Mouse (Mus musculus) heart, embryonic 10.5 days (tissue): ENCODE results near the gene Gabarap. TPM values are rescaled to one million over a fixed set of nuclear protein-coding genes. Genes with fewer than 3 reads are reported as not detected.
"Not testable (repeated sequence)": the region's sequence is repeated elsewhere in the genome, so short reads cannot be mapped to it uniquely, and the experiment has no call there.

Experiments
- DNase-seq: peaks from one replicate; pipeline ENCODE4 v3.0.0-alpha.2; 2017; ENCODE audit warnings: low spot score
- H3K27ac ChIP-seq: fragments of 300-500 bp; sonication (generic); 2 replicates; pipeline ENCODE4 v1.5.1; 2016; ENCODE audit warnings: mild to moderate bottlenecking
- H3K27me3 ChIP-seq: fragments of 300-500 bp; sonication (generic); 2 replicates; pipeline ENCODE4 v1.6.1; 2016; ENCODE audit warnings: mild to moderate bottlenecking; ENCODE audit not compliant: poor library complexity, insufficient read depth, severe bottlenecking
- H3K36me3 ChIP-seq: fragments of 300-500 bp; sonication (generic); 2 replicates; pipeline ENCODE4 v1.6.1; 2016; ENCODE audit warnings: mild to moderate bottlenecking, moderate library complexity
- H3K4me1 ChIP-seq: fragments of 300-500 bp; sonication (generic); 2 replicates; pipeline ENCODE4 v1.6.1; 2016; ENCODE audit warnings: mild to moderate bottlenecking
- H3K4me3 ChIP-seq: fragments of 300-500 bp; sonication (generic); 2 replicates; pipeline ENCODE4 v1.5.1; 2016; ENCODE audit warnings: mild to moderate bottlenecking, moderate library complexity
- H3K9me3 ChIP-seq: fragments of 300-500 bp; sonication (generic); 2 replicates; pipeline ENCODE4 v1.6.1; 2016; ENCODE audit warnings: mild to moderate bottlenecking, moderate library complexity
- WGBS: fragments of 180-500 bp; shearing (Covaris S2); methylation state at CpG from one replicate; pipeline ENCODE4 v1.1.7; 2016; 5-methylcytosine and 5-hydroxymethylcytosine counted together
- polyA plus RNA-seq: library from polyadenylated mRNA; unstranded; fragments of >200 nt; fragmentation: Nextera tagmentation; extraction: Ambion mirVana; gene quantifications from 2 replicates; pipeline ENCODE4 v1.2.1, GENCODE M21; 2016

Gene Gabarap
- 365 and 379 TPM in 2 replicates for polyA plus RNA-seq

GRCm38 (mm10) chr11:69990850-69991691 lies at the start of gene Gabarap:
Gene Gabarap (plus strand): TSS chr11:69991143.
- peak; percentile 98 for DNase-seq
- Histone ChIP-seq H3K4me1 (peaks cover 19% of the 10 kb centered on the region), H3K36me3 (peaks cover 61% of the 10 kb centered on the region), H3K4me3 (peak within 1 kb of the TSS; percentile 83), H3K27me3 (no peaks in the 10 kb centered on the region), H3K27ac (peak within 1 kb of the TSS; percentile 95), H3K9me3 (no peaks in the 10 kb centered on the region)
- WGBS: under 1% methylated on average over 40 of the region's 40 CpGs

GRCm38 (mm10) chr11:69945216-69945615 lies 45.7 kb upstream of the Gabarap start:
- Histone ChIP-seq H3K4me3 (peak overlapping the region; percentile 70; the same call in 1 of the 2 replicates), H3K9me3 (no peaks in the 10 kb centered on the region), H3K4me1 (peaks cover 34% of the 10 kb centered on the region), H3K36me3 (peaks cover 41% of the 10 kb centered on the region), H3K27me3 (peaks cover 43% of the 10 kb centered on the region), H3K27ac (peak overlapping the region; percentile 39; the same call in 1 of the 2 replicates)
- no peak for DNase-seq
- 67% methylated on average over 13 of the region's 13 CpGs for WGBS

DNA sequence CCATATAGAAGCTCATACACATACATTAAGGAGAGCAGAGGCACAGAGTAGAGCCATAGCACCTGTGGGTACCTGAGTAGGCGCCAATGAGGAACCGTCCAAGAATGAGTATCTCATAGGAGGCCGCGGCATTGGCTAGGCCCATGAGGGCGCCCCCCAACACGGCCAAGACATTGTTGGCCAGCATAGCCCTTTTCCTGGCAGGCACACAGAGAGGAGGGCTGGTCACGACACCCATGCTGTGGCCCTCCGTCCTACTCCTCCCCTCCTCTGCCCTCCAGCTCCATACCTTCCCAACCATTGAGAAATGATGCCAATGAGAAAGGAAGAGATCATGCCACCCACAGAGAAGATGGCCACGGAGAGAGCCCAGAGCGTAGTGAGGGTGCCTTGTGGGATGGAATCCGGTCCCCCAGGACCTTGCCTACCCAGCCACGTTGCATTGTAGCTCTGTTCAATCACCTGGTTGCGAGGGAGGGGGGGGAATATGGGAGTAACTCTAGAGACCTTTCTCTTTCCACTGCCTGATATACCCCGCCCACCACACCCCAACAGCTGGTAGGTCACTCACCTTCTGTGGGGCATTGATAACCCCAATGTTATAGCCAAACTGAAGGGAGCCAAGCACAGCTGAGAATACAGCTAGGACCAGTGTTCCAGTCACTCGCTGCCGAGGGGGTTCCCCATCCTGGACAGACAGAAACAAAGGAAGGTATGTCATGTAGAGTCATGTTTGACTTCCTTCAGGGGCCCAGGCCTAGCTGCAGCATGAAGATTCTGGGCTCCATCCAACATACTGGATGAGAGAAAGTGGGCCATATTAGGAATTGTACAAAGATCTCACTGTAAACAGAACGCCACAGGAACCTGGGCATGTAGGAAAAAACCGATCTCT lies 44.7 kb upstream of the Gabarap start:
- Histone ChIP-seq H3K4me1 (peaks cover 34% of the 10 kb centered on the region), H3K27ac (peak overlapping the region; percentile 91), H3K4me3 (peak overlapping the region; percentile 70), H3K36me3 (peaks cover 41% of the 10 kb centered on the region), H3K9me3 (no peaks in the 10 kb centered on the region), H3K27me3 (peaks cover 42% of the 10 kb centered on the region)
- WGBS: 88% methylated on average over 18 of the region's 18 CpGs
- peak; percentile 85 for DNase-seq

GRCm38 (mm10) chr11:69947337-69948065 lies 43.4 kb upstream of the Gabarap start:
- H3K4me3 ChIP-seq: peak overlapping the region; percentile 70
- DNase-seq: peak; percentile 82
- H3K27ac ChIP-seq: peak overlapping the region; percentile 91
- H3K36me3 ChIP-seq: peaks cover 39% of the 10 kb centered on the region
- WGBS: 2% methylated on average over 29 of the region's 29 CpGs
- peaks cover 34% of the 10 kb centered on the region for H3K4me1 ChIP-seq
- H3K9me3 ChIP-seq: no peaks in the 10 kb centered on the region
- peaks cover 43% of the 10 kb centered on the region for H3K27me3 ChIP-seq

- WGBS: under 1% methylated on average over 34 of the region's 34 CpGs
- peaks cover 37% of the 10 kb centered on the region for H3K4me1 ChIP-seq
- H3K4me3 ChIP-seq: peak within 1 kb of the TSS; percentile 70
- peaks cover 32% of the 10 kb centered on the region for H3K36me3 ChIP-seq
- peaks cover 36% of the 10 kb centered on the region for H3K27me3 ChIP-seq
- peak within 1 kb of the TSS; percentile 91 for H3K27ac ChIP-seq
- DNase-seq: peak; percentile 98
- no peaks in the 10 kb centered on the region for H3K9me3 ChIP-seq
Observed at GRCm38 (mm10) chr11:69948066-69948762, 42.7 kb upstream of the Gabarap start, which contains the start of gene Slc2a4. Gene Slc2a4 (minus strand): TSS chr11:69948188.

DNA sequence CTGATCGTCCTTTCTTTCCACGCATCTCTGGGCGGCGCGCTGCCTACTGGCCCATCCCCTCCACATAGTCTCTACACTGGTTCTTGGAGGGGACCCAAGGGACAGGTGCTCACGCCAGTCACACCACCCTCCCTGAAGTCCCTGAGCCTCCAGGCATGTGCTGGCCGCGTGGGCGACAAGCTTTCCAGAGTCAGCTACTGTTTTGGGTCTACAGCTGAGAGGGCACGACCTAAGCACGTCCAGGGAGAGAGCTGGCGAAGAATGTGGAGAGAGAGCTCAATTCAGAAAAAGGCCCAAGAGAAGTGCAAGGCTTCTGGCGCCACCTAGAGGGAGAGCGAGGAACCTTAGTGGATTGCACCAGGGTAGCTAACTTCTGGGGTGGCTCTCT lies 42.2 kb upstream of the Gabarap start:
- Histone ChIP-seq H3K9me3 (no peaks in the 10 kb centered on the region), H3K4me3 (peak overlapping the region; percentile 70), H3K27ac (peak overlapping the region; percentile 91), H3K4me1 (peaks cover 38% of the 10 kb centered on the region), H3K36me3 (peaks cover 27% of the 10 kb centered on the region), H3K27me3 (peaks cover 33% of the 10 kb centered on the region)
- under 1% methylated on average over 14 of the region's 14 CpGs for WGBS
- DNase-seq: peak; percentile 94

DNA sequence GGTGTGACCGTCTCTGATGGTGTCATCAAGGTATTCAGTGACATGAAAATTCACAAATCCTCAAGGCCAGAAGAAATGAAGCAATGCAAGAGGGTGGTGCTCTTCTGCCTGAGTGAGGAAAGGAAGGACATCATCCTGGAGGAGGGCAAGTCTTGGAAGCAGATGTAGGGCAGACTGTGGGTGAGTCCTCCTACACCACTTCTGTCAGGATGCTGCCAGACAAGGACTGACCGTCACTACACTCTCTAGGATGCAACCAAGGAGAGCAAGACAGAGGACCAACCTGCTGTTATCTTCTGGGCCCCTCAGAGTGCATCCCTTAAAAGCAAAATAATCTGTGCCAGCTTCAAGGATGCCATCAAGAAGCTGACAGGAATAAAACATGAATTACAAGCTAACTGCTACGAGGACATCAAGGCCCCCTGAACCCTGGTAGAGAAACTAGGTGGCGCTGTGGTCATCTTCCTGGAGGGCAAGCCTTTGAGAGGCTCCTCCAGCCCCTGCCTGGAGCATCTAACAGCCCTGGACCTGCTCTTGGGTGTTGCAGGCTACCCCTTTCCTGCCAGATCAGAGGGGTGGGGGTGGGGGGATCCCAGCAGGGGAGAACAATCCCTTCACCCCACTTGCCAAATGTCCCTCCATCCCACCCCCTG lies 40.0 kb upstream of the Gabarap start:
- no peaks in the 10 kb centered on the region for H3K9me3 ChIP-seq
- peaks cover 13% of the 10 kb centered on the region; the same call in 1 of the 2 replicates for H3K27me3 ChIP-seq
- no peak overlapping the region for H3K4me3 ChIP-seq
- H3K36me3 ChIP-seq: peaks cover 6% of the 10 kb centered on the region
- no peak overlapping the region for H3K27ac ChIP-seq
- no peak for DNase-seq
- 40% methylated on average over 4 of the region's 4 CpGs for WGBS
- peaks cover 31% of the 10 kb centered on the region for H3K4me1 ChIP-seq

GRCm38 (mm10) chr11:69952274-69952673 lies 38.7 kb upstream of the Gabarap start:
- H3K9me3 ChIP-seq: no peaks in the 10 kb centered on the region
- 42% methylated on average over 1 of the region's 1 CpGs for WGBS
- H3K27me3 ChIP-seq: peaks cover 5% of the 10 kb centered on the region; the same call in 1 of the 2 replicates
- no peak for DNase-seq
- no peak overlapping the region for H3K27ac ChIP-seq
- H3K4me3 ChIP-seq: no peak overlapping the region
- peaks cover 18% of the 10 kb centered on the region for H3K4me1 ChIP-seq
- no peaks in the 10 kb centered on the region for H3K36me3 ChIP-seq

DNA sequence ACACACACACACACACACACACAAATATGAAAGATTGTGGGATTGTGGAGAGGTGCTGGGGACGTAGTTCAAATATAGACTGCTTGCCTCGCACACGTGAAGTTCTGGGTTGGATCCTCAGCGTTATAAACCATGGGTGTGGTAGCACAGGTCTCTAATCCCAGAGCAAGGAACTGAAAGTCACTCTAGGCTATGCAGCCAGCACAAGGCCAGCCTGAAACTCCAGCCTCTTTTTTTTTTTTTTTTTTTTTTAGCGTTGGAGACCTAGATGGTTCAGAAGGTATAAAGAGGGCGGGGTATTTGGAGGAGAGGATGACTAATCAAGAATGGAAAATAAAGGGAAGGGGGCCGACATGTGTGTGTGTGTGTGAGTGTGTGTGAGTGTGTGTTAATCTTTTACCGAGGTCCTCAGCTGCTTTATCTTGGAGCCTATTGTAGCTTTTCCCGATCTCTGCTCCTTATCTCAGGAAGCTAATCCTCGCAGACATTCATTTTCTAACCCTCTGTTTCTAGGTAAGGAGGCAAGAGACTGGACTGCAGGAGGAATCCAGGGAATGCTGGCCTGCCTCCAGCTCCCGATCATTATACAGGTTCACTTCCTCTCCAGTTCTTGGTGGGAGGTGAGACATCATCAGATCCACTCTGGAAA lies 37.6 kb upstream of the Gabarap start:
- Histone ChIP-seq H3K36me3 (no peaks in the 10 kb centered on the region), H3K27me3 (peaks cover 5% of the 10 kb centered on the region; the same call in 1 of the 2 replicates), H3K4me3 (no peak overlapping the region), H3K9me3 (no peaks in the 10 kb centered on the region), H3K27ac (no peak overlapping the region), H3K4me1 (peaks cover 9% of the 10 kb centered on the region)
- WGBS: 41% methylated on average over 11 of the region's 11 CpGs
- DNase-seq: no peak

DNA sequence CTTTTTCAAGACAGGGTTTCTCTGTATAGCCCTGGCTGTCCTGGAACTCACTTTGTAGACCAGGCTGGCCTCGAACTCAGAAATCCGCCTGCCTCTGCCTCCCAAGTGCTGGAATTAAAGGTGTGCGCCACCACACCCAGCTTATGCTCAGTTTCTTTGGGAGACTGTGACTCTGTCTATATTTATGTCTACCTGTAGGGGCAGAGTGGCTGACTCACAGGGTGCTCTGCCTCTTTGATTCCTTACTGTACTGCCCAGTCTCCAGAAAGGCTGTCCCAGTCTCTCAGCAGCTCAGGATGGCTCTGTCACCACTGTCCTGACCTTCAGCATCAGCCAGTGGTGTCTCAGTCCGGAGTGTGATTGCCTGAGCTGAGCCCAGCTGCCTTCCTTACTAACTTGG lies 35.3 kb upstream of the Gabarap start:
- H3K9me3 ChIP-seq, H3K27ac ChIP-seq, DNase-seq, H3K27me3 ChIP-seq, H3K4me3 ChIP-seq, H3K4me1 ChIP-seq, H3K36me3 ChIP-seq: not testable (repeated sequence)
- 73% methylated on average over 4 of the region's 4 CpGs for WGBS

GRCm38 (mm10) chr11:69956218-69956617 lies 34.7 kb upstream of the Gabarap start:
- WGBS: 71% methylated on average over 1 of the region's 1 CpGs
- Histone ChIP-seq H3K27ac (no peak overlapping the region), H3K27me3 (peaks cover 2% of the 10 kb centered on the region; the same call in 1 of the 2 replicates), H3K4me1 (peaks cover 4% of the 10 kb centered on the region; the same call in 1 of the 2 replicates), H3K9me3 (no peaks in the 10 kb centered on the region), H3K36me3 (no peaks in the 10 kb centered on the region), H3K4me3 (no peak overlapping the region)
- no peak for DNase-seq
